9 mouse cellular contexts compared by ENCODE assay signal in the genomic region with DNA sequence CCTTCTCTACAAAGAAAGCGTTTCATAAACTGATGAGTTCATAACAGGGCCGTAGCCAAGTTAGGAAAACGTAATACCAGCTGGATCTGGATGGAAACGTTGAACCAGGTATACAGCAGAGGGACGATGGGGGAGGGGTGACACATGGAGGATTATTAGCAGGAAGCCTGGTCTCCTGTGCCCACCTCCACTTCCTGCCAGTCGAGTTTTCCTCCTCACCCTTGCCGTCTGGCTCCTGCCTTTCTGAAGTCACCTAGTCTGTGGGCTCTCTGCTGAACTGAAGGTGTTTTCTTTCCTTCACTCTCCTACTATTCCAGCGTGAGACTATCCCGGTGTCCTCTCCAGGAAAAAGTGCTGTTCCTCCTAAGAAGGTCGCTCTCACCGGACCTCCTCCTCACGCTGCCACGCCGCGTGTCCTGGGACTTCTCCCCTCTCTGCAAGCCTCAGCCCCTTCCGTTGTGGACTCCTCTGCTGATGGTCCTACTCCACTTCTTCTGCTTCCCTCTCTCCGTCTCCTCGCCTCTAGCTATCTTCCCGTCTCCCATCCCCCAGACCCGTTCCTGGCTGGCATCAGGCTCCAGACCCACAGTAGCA. TPM values are rescaled to one million over a fixed set of nuclear protein-coding genes. Genes with fewer than 3 reads are reported as not detected.
DNase-seq lines count a peak whose midpoint lies in the region; ATAC-seq lines count a peak whose summit lies in the region.
"Had no signal": no experiment of that assay in that cellular context is flagged by ENCODE, and none has a peak within 500 bp of the region (broad histone marks: within the 10 kb centered on the region; RNA-seq: fewer than 3 reads in every experiment).

No protein-coding gene starts in this region.

- H3K9me3 ChIP-seq in heart, embryonic 14.5 days (ENCODE audit: control insufficient read depth, low read length): no peaks in the 10 kb centered on the region
- no peaks in the 10 kb centered on the region for H3K9me3 ChIP-seq in forebrain, embryonic 13.5 days (replicated peaks)
- H3K9me3 ChIP-seq in limb, embryonic 11.5 days (ENCODE audit: control insufficient read depth, low read length): no peaks in the 10 kb centered on the region
- H3K9me3 ChIP-seq in stomach, embryonic 16.5 days (replicated peaks; ENCODE audit: control insufficient read depth, low read length): no peaks in the 10 kb centered on the region

- peaks cover 0 to 4% of the 10 kb centered on the region in 2 experiments; a peak in 1 of 4 replicates for H3K4me1 ChIP-seq in heart, embryonic 14.5 days (ENCODE audit: control insufficient read depth in 2 of 2, insufficient read depth in 2 of 2, low read length in 2 of 2)
- H3K4me1 ChIP-seq in forebrain, embryonic 13.5 days: peaks cover 8% of the 10 kb centered on the region; the same call in 1 of the 2 replicates
- H3K4me1 ChIP-seq in limb, embryonic 11.5 days (ENCODE audit: control insufficient read depth, insufficient read depth, low read length): 0 out of 2 replicates have a peak, but pooled peaks cover 3% of the 10 kb centered on the region
- no peaks in the 10 kb centered on the region for H3K4me1 ChIP-seq in stomach, embryonic 16.5 days (ENCODE audit: control insufficient read depth, insufficient read depth, low read length)

- H3K27me3 ChIP-seq in heart, embryonic 14.5 days (ENCODE audit: control insufficient read depth, insufficient read depth, low read length): no peaks in the 10 kb centered on the region
- no peaks in the 10 kb centered on the region for H3K27me3 ChIP-seq in forebrain, embryonic 13.5 days
- no peaks in the 10 kb centered on the region for H3K27me3 ChIP-seq in limb, embryonic 11.5 days (ENCODE audit: control insufficient read depth, insufficient read depth, low read length)
- no peaks in the 10 kb centered on the region; the same call in 1 of the 2 replicates for H3K27me3 ChIP-seq in stomach, embryonic 16.5 days (ENCODE audit: control insufficient read depth, insufficient read depth, low read length)

- WGBS in heart, embryonic 14.5 days: 28% methylated on average over 20 of the region's 20 CpGs
- WGBS in forebrain, embryonic 13.5 days: 47% methylated on average over 20 of the region's 20 CpGs
- WGBS in limb, embryonic 11.5 days: 28% methylated on average over 20 of the region's 20 CpGs
- 31% methylated on average over 20 of the region's 20 CpGs for WGBS in stomach, embryonic 16.5 days

- peak overlapping the region; percentile 71 for H3K4me2 ChIP-seq in heart, embryonic 14.5 days (ENCODE audit: low read length)
- H3K4me2 ChIP-seq in forebrain, embryonic 13.5 days: peak overlapping the region; percentile 53
- H3K4me2 ChIP-seq in limb, embryonic 11.5 days (ENCODE audit: low read depth, severe bottlenecking): peak overlapping the region; percentile 41
- peak overlapping the region; percentile 59 for H3K4me2 ChIP-seq in stomach, embryonic 16.5 days (ENCODE audit: low read depth, low read length)

- no peak for DNase-seq in heart, postnatal 36 days
- peak; percentile 12 for DNase-seq in cerebellum, adult 9-11 months
- peak; percentile 59 for DNase-seq in limb, embryonic 11.5 days (ENCODE audit: low spot score)
- no peak for DNase-seq in ovary, postnatal 10 days (ENCODE audit: low spot score)
- no peak for DNase-seq in MN1 (ENCODE audit: low spot score)

- peak overlapping the region; percentile 33 to 36 for H3K4me3 ChIP-seq in heart, embryonic 14.5 days (ENCODE audit: control insufficient read depth in 1 of 2, insufficient read depth in 1 of 2, low read depth in 1 of 2, low read length in 2 of 2)
- H3K4me3 ChIP-seq in forebrain, embryonic 13.5 days: peak overlapping the region; percentile 18
- H3K4me3 ChIP-seq in limb, embryonic 11.5 days (ENCODE audit: low read depth, low read length): peak overlapping the region; percentile 23; the same call in 1 of the 2 replicates
- H3K4me3 ChIP-seq in stomach, embryonic 16.5 days (replicated peaks; ENCODE audit: low read length): peak overlapping the region; percentile 35

- peak overlapping the region; percentile 62 for H3K9ac ChIP-seq in heart, embryonic 14.5 days (ENCODE audit: low read length)
- 0 out of 2 replicates have a peak overlapping the region, but pooled peaks have one; percentile 34 for H3K9ac ChIP-seq in forebrain, embryonic 13.5 days
- H3K9ac ChIP-seq in limb, embryonic 11.5 days (ENCODE audit: low read length): peak overlapping the region; percentile 57
- peak overlapping the region; percentile 63 for H3K9ac ChIP-seq in stomach, embryonic 16.5 days (ENCODE audit: low read length)

- intact Hi-C loops in heart, postnatal 36 days (cut with DNase I): loop anchor here (1.0 to 5.0 kb wide), 2 partner anchors 71 to 702 kb away; no protein-coding TSS in a partner anchor

- 0 out of 2 replicates have a peak, but pooled peaks have one; percentile 59 for ATAC-seq in heart, embryonic 14.5 days (ENCODE audit: insufficient number of reproducible peaks, insufficient read depth, low FRiP score, low read depth)
- ATAC-seq in forebrain, embryonic 13.5 days: peak; percentile 56
- peak; percentile 71 for ATAC-seq in limb, embryonic 11.5 days (ENCODE audit: insufficient number of reproducible peaks, low FRiP score, low TSS enrichment, low read depth)
- peak; percentile 50; the same call in 1 of the 2 replicates for ATAC-seq in stomach, embryonic 16.5 days (ENCODE audit: insufficient read depth, low FRiP score)

- H3K27ac ChIP-seq in heart, embryonic 14.5 days (replicated peaks in 1 of 2; ENCODE audit: control insufficient read depth in 1 of 2, insufficient read depth in 1 of 2, low read depth in 2 of 2, low read length in 2 of 2): no peak overlapping the region
- H3K27ac ChIP-seq in forebrain, embryonic 13.5 days: no peak overlapping the region
- no peak overlapping the region for H3K27ac ChIP-seq in limb, embryonic 11.5 days (replicated peaks; ENCODE audit: low read depth, low read length)
- no peak overlapping the region for H3K27ac ChIP-seq in stomach, embryonic 16.5 days (ENCODE audit: low read length)

- H3K36me3 ChIP-seq in heart, embryonic 14.5 days (ENCODE audit: control insufficient read depth, insufficient read depth, low read length): no peaks in the 10 kb centered on the region
- no peaks in the 10 kb centered on the region for H3K36me3 ChIP-seq in forebrain, embryonic 13.5 days (ENCODE audit: poor library complexity, severe bottlenecking)
- H3K36me3 ChIP-seq in limb, embryonic 11.5 days (ENCODE audit: control insufficient read depth, insufficient read depth, low read length): no peaks in the 10 kb centered on the region
- no peaks in the 10 kb centered on the region for H3K36me3 ChIP-seq in stomach, embryonic 16.5 days (ENCODE audit: control insufficient read depth, insufficient read depth, low read length)
- H3K36me3 ChIP-seq: G1E had no signal

RNA-seq across cellular contexts. Expression of a gene that starts 12.3 kb away (rescaled TPM):
- 192 and 208 TPM in 2 replicates for polyA plus RNA-seq in heart, embryonic 14.5 days (2014; fragmentation: Nextera tagmentation; extraction: Ambion mirVana)
- total RNA-seq in heart, postnatal 36 days (2021): 10 to 100 TPM; 52.2 to 58.0 TPM
- 271 and 288 TPM in 2 replicates for polyA plus RNA-seq in forebrain, embryonic 13.5 days (2015; fragmentation: Nextera tagmentation; extraction: Ambion mirVana)
- polyA plus RNA-seq in limb, embryonic 11.5 days (2014; fragmentation: Nextera tagmentation; extraction: Ambion mirVana): 224 and 232 TPM in 2 replicates
- 97.0 and 111 TPM in 2 replicates for polyA plus RNA-seq in stomach, embryonic 16.5 days (2015; fragmentation: Nextera tagmentation; extraction: Ambion mirVana)
- polyA plus RNA-seq: G1E had no signal

RNA-seq across cellular contexts. Expression of a gene that starts 35.7 kb away (rescaled TPM):
- 3.7 and 4.0 TPM in 2 replicates for polyA plus RNA-seq in heart, embryonic 14.5 days (2014; fragmentation: Nextera tagmentation; extraction: Ambion mirVana)
- 1 to 10 TPM; 1.4 TPM for total RNA-seq in heart, postnatal 36 days (2021)
- polyA plus RNA-seq in forebrain, embryonic 13.5 days (2015; fragmentation: Nextera tagmentation; extraction: Ambion mirVana): 5.9 and 6.6 TPM in 2 replicates
- polyA plus RNA-seq in limb, embryonic 11.5 days (2014; fragmentation: Nextera tagmentation; extraction: Ambion mirVana): 9.1 and 9.9 TPM in 2 replicates
- polyA plus RNA-seq in stomach, embryonic 16.5 days (2015; fragmentation: Nextera tagmentation; extraction: Ambion mirVana): 5.2 and 5.5 TPM in 2 replicates

Comparison
In these comparisons a context has a peak if more than half of its experiments do, and no peak if none do; other contexts are left out.
1. DNase-seq: peak in cerebellum, adult 9-11 months (single experiment) and limb, embryonic 11.5 days (single experiment); none in heart, postnatal 36 days (0 of 2), ovary, postnatal 10 days (single experiment) and MN1 (single experiment).
2. Peak in every context shown above with its lines, with median percentiles within 50 percentile points of each other: ATAC-seq, H3K4me2 ChIP-seq, H3K4me3 ChIP-seq and H3K9ac ChIP-seq.